Mouse (Mus musculus): ENCODE data around the gene Gif.

The Gif gene

DNA sequence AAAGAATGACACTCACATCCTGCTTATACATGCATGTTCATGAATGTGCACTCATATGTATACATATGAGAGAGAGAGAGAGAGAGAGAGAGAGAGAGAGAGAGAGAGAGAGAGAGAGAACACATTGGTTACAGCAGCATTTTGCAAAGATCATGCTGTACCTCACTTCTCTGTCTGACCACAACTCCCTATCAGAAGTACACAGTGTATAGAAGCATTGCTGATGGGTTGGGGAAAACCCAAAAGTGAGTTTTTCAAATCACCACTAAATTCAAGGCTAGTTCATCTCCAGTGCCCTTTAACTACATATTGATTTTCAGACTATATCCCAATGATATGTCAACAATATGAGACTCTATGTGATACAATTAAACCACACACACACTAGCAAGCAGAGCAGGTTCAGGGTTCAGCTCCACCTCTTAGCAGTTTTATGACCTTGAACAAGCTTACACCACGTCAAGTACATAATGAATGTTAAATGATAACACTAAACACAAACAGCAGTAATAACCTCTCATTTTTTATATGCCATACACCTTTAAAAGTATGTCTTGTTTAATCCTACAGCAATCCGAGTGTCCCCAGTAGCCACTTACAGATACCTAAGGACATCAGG lies 46.5 kb downstream of the Gif start:
- no peak for DNase-seq (ENCODE audit: extremely low spot score, low spot score)

DNA sequence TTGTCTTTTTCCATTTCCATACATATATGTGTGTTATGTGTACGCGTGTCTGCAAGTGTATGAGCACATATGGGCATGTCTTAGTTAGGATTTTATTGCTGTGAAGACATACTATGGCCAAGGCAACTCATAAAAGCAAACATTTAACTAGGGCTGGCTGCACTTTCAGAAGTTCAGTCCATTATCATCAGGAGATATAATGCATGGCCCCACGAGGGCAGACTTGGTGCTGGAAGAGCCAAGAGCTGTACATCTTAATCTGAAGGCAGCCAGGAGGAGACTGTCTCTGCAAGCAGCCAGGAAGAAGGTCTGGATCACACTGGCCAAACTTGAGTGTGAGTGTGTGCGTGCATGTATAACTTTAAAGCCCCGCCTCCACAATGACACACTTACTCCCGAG lies 47.1 kb downstream of the Gif start:
- no peak for DNase-seq (ENCODE audit: extremely low spot score, low spot score)

DNA sequence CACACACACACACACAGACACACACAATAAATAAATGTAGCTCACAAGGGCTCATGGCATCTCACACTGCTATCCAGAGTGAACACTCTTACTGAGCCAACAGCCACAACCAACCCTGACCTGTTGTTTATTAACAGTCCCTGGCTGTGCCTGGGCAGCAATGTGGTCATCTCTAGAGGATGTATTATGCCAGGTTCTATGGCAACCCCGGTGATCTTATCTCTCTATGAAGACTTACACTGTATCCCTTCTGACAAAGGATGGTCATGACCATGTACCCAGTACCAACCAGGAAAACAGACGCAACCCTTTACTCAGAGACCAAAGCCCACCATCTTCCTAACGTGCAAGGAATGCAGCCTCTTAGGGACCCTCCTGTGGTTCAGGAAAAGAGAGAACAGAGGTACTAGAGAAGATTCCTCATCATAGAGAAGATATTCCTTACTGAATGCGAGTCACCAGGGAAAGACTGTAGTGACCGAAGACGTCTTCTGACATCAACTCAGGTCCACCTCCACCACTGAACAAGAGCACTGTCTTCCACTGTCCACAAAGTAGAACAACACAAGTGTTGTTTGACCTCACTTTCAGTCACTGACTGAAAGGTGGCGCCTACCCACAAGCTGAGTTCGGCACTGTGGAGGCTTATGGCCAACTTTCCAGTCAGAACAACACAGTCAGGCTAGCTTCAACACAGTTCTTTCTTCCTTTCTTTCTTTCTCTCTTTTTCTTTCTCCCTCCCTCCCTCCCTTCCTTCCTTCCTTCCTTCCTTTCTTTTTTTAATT lies 53.4 kb downstream of the Gif start:
- DNase-seq (ENCODE audit: extremely low spot score, low spot score): no peak

DNA sequence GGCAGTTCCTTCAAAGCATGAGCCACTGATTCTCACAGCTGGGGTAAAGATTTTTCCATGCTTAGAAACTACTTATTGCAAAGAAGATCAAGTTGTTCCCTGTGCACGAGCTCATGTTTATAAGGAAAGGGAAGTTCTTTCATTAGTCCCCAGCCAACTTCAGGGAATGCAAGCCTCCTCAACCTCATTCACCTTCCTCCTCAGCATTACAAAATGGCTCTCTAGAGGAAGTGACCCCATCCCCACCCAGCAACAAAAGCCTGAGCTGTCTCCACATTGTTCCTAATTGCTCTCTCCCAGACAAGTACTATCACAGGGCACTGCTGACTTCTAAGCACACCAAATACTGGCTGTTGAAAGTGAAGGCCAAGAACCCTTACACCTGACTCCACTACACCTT lies 57.1 kb downstream of the Gif start:
- DNase-seq (ENCODE audit: extremely low spot score, low spot score): no peak

DNA sequence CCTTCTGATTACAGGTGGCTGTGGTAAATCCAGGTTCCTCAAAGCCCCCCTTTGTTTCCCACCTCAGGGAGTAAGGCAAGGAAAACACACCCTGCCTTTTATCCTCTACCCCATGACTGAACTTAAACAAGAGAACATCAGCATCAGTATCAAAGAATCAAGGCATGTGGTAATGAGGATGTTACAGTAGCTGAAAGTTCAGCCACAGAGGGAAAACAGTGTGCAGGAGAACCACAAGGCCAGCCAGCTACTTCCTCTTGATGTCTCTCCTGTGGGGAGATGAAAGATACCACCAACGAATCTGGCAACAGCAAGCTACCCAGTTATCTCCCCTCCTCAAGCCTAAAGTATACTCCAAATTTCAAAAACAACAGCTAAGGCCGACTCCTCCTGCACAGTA lies 59.9 kb downstream of the Gif start:
- no peak for DNase-seq (ENCODE audit: extremely low spot score, low spot score)

DNA sequence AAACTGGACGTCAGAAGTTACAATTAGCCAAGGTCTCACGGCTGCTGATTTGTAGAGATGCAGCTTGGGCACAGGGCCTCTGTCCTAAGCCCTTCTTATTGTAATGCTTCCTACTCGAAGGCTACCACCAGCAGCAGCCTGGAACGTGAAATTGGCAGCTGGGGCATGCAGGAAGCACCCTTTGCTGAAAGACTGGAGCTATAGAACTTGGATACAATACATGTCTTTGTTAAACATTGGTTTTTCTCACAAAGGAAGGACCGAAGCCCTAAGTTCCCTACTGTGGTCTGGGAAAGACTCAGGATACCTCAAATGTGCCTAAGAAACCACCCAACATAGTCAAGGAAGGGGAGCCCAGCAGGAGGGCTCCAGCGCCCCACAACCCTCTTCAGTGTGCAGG lies 60.5 kb downstream of the Gif start:
- DNase-seq (ENCODE audit: extremely low spot score, low spot score): no peak

DNA sequence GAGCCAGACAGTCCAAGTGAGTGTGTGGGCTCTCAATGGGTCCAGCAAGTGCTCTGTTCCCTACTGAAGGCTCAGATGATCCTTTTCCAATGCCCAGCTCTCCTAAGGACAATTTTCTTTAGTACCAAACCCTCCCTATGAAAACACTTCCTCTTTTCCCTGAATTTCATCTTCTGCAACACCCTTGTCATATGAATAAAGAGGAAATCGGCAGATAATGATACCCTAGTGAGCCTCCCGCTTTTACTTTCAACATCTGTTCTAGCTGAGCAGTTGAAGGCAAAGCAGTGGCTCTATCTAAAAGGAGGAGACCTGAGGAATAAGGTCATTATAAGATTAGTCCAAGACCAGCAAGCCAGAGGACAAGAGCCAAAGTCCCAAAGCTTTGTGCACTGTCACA lies 61.1 kb downstream of the Gif start:
- no peak for DNase-seq (ENCODE audit: extremely low spot score, low spot score)

DNA sequence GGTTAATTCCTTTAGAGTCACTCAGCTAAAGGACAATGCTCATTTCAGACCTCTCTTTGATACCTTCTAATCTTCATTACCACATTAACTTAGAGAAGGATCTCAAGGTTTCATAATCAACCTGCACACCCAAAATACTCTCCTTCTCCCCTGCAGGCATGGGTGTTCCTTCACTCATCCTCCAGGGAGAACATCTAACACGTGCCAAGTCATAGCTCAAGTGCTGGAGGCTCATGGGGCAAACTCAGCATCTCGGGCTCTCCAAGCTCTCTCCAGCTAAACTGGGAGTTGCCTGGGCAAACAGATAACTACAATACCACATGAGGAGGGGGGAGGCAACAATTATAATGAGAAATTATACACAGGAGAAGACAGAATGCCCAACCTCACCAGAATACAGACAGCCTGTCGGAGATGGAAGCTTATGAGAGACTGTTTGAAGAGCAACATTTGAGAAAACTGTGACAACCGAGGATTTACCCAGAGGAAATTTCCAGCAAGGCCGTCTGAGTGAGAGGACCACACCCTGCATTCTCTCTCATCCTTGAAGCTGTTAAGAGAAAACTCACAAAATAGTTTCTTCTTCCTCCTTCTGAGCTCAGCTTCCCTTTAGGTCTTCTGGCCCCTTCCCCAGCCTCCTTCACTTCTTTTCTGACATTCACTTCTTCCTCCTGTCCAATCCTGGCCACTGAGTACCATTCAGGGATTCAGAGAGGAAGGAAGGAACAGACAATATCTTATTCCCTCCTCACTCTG lies 62.8 kb downstream of the Gif start:
- DNase-seq (ENCODE audit: extremely low spot score, low spot score): no peak

DNA sequence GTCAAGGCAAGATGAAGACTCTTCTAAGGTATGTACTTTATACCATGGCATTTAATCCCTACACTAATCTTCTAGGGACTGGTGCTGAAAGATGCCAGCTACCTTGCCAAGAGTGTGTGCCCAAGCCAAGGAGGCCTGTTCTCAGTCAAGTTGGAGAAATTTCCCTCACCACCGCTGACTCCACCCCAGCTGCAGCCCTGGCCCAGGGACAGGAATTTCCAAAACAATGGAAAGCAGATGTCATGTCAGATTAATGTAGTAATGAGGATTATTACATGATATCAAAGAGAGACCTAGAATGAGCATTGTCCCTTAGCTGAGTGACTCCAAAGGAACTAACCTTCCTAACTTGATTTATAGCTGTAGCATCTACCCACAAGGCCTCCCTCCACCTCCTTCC lies 63.5 kb downstream of the Gif start:
- no peak for DNase-seq (ENCODE audit: extremely low spot score, low spot score)

DNA sequence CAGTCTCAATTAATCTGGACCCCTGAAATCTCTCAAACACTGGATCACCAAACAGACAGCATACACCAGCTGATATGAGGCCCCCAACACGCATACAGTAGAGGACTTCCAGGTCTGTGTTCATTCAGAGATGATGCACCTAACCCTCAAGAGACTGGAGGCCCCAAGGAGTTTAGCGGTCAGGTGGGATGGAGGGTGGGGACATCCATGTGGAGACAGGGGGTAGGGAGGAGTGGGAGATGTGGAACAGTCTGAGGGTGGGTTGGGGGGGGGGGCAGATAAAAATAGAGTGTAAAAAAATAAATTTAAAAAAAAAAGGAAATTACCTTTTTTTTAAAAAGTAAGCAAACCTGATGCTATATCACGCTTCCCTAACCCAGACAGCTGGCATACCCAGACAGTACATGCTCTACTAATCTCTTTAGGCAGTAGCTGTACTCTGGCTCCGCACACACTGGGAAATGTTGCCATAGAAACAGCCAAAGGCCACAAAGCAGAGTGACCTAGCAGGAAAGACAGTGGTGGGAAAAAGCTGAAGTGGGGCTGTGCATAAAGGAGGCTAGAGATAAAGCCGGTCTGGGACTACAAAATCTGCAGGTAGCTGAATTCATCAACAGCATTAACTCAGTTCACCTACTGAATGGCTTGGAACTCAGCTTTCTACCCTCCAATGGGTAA lies 64.5 kb downstream of the Gif start:
- no peak for DNase-seq (ENCODE audit: extremely low spot score, low spot score)

Measured in neural tube, embryonic 10.5 days (tissue).